Mouse (Mus musculus) forebrain, embryonic 16.5 days (tissue): Measurements from ENCODE around the gene Chst8. TPM values are rescaled to one million over a fixed set of nuclear protein-coding genes. Genes with fewer than 3 reads are reported as not detected.

Experiments used
- ATAC-seq: fragments of 200-750 bp; cut with Nextera tagmentation; 2 replicates; pipeline ENCODE4 v1.8.0; 2017; ENCODE audit warnings: mild to moderate bottlenecking, moderate library complexity
- H3K27ac ChIP-seq: fragments of 300-500 bp; sonication (generic); 2 replicates; pipeline ENCODE4 v1.5.1; 2014; ENCODE audit warnings: low read length, control low read depth
- H3K27me3 ChIP-seq: fragments of 300-500 bp; sonication (generic); replicated peaks from 2 replicates; pipeline ENCODE4 v1.6.1; 2014; ENCODE audit warnings: low read length; ENCODE audit not compliant: control insufficient read depth, insufficient read depth
- H3K36me3 ChIP-seq: fragments of 300-500 bp; sonication (generic); 2 replicates; pipeline ENCODE4 v1.6.1; 2014; ENCODE audit not compliant: control insufficient read depth, insufficient read depth
- H3K4me1 ChIP-seq: fragments of 300-500 bp; sonication (generic); replicated peaks from 2 replicates; pipeline ENCODE4 v1.6.1; 2014; ENCODE audit warnings: low read length; ENCODE audit not compliant: control insufficient read depth, insufficient read depth
- H3K4me2 ChIP-seq: fragments of 300-500 bp; sonication (generic); 2 replicates; pipeline ENCODE4 v1.6.1; 2014; ENCODE audit warnings: mild to moderate bottlenecking, low read length, control low read depth
- H3K4me3 ChIP-seq: fragments of 300-500 bp; sonication (generic); replicated peaks from 2 replicates; pipeline ENCODE4 v1.5.1; 2014; ENCODE audit warnings: mild to moderate bottlenecking, low read length, control low read depth
- H3K9ac ChIP-seq: fragments of 300-500 bp; sonication (generic); replicated peaks from 2 replicates; pipeline ENCODE4 v1.6.1; 2014; ENCODE audit warnings: low read depth, low read length, control low read depth
- H3K9me3 ChIP-seq: fragments of 300-500 bp; sonication (generic); 2 replicates; pipeline ENCODE4 v1.6.1; 2016; ENCODE audit warnings: low read length; ENCODE audit not compliant: control insufficient read depth
- whole genome bisulfite sequencing: fragments of 180-500 bp; shearing (Covaris S2); extraction: QIAGEN DNeasy Blood & Tissue Kit; methylation state at CpG from one replicate; pipeline ENCODE4 v1.1.7; 2014; 5-methylcytosine and 5-hydroxymethylcytosine counted together
- polyA plus RNA-seq: library from polyadenylated mRNA; unstranded; fragments of >200 nt; fragmentation: Nextera tagmentation; extraction: Ambion mirVana; gene quantifications from 2 replicates; pipeline ENCODE4 v1.2.1, GENCODE M21; 2015

The Chst8 gene
- polyA plus RNA-seq, 1 experiment from 2014 or later, result 12.0 TPM

DNA sequence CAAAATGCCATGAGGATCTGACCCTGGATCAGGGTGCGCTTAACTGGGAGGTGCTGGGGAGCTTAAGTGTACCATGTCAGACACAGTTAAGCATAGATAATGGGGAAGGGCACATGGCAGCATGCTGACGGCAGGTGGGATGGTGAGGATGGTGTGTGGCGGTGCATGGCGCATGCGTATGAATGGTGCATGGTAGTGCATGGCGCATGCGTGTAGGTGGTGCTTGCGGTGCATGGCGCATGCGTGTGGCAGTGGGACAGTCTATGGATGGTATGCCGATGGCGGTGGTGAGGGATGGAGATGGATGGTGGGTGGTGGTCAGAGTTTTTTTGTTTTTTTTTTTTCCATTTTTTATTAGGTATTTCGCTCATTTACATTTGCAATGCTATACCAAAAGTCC, 118.6 kb downstream of the Chst8 start:
- Histone ChIP-seq H3K9ac (no peak overlapping the region), H3K27me3 (no peaks in the 10 kb centered on the region), H3K27ac (no peak overlapping the region), H3K4me3 (no peak overlapping the region), H3K36me3 (no peaks in the 10 kb centered on the region), H3K4me2 (no peak overlapping the region), H3K4me1 (0 out of 2 replicates have a peak, but pooled peaks cover 3% of the 10 kb centered on the region), H3K9me3 (no peaks in the 10 kb centered on the region)
- no peak for ATAC-seq
- WGBS, result 97% methylated on average over 13 of the region's 13 CpGs

DNA sequence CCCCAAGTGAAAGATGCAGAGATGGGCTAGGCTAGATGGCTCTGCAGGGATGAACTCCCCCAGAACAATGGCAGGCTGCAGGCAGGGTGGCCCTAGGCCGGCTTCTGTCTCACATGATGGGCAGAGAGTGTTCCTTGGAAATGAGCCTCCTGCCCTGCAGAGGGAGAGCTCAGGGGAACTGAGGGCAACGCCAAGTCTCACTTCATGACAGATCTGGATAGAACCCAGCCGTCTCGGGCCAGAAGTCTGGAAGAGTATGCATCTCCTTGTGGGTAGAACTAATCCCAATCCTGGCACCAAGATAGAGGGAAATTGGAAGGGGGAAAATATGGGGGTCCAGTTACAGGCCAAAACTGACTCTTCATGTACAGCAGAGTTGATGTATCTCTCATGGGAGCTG, 119.4 kb downstream of the Chst8 start:
- Histone ChIP-seq H3K27me3 (no peaks in the 10 kb centered on the region), H3K4me2 (no peak overlapping the region), H3K9ac (no peak overlapping the region), H3K36me3 (no peaks in the 10 kb centered on the region), H3K4me3 (no peak overlapping the region), H3K4me1 (0 out of 2 replicates have a peak, but pooled peaks cover 3% of the 10 kb centered on the region), H3K27ac (no peak overlapping the region), H3K9me3 (no peaks in the 10 kb centered on the region)
- WGBS, result 69% methylated on average over 4 of the region's 4 CpGs
- ATAC-seq, result no peak

DNA sequence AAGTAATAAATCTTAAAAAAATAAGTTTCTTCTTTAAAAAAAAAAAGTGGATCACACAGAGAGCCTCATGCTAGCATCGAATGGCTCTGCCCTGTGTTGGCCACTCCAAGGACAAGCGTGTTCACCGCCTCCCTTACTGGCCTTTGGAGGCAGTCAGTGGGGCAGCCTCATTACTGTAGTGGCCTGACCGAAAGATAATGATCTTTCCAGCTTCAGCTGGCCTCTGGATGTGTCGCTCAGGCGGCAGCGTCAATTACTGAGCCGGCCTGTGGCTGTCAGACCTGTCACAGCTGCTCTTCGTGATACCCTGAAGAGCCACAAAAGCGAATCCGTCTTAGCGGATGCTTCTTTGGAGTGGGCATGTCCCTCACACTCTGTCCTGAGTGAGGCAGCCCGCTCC, 122.4 kb downstream of the Chst8 start:
- Histone ChIP-seq H3K4me2 (no peak overlapping the region), H3K9ac (no peak overlapping the region), H3K27me3 (no peaks in the 10 kb centered on the region), H3K4me3 (no peak overlapping the region), H3K9me3 (no peaks in the 10 kb centered on the region), H3K4me1 (peaks cover 3% of the 10 kb centered on the region; the same call in 1 of the 2 replicates), H3K27ac (no peak overlapping the region), H3K36me3 (no peaks in the 10 kb centered on the region)
- ATAC-seq, result no peak
- WGBS, result 56% methylated on average over 13 of the region's 13 CpGs

DNA sequence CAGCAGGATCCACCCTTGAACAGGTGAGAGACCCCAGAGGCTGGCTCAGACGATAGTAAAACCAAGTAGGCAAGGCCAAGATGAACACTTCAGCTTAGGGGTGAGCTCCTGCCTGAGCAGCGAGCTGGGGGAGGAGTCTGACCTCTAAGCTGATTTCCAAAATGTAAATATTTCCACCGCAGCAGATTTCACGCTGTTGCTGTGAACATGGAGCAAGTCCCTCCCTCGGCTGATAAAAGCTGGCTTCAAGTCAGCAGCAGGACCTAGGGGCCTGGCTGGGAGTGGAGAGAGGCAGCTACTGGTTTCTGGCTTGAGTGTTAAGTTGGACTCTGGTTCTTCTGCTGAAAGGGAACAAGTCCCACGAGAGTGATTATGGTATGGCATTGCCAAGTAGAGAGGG, 123.5 kb downstream of the Chst8 start:
- Histone ChIP-seq H3K4me2 (no peak overlapping the region), H3K36me3 (no peaks in the 10 kb centered on the region), H3K27ac (no peak overlapping the region), H3K9me3 (no peaks in the 10 kb centered on the region), H3K27me3 (no peaks in the 10 kb centered on the region), H3K9ac (no peak overlapping the region), H3K4me1 (no peaks in the 10 kb centered on the region; the same call in 1 of the 2 replicates), H3K4me3 (no peak overlapping the region)
- WGBS, result 31% methylated on average over 6 of the region's 6 CpGs
- no peak for ATAC-seq

DNA sequence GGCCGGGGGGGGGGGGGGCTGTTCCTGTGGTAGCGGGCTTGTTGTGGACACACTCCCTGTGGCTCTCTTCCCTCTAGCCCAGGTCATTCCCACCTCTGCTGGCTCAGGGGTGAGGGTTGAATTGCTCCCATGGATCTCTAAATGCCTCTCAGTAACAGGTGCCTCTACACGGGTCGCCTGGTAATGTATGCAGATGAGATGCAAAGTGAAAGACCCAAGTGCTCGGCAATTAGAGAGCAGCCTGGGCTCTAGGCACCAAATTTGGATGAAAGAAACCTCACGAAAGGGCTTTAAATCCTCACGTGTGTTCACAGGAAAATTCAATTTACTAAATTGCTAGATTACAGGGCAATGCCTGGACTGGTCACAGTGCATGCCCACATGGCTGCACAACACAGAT, 126.7 kb downstream of the Chst8 start:
- Histone ChIP-seq H3K9me3 (no peaks in the 10 kb centered on the region), H3K4me3 (no peak overlapping the region), H3K4me2 (no peak overlapping the region), H3K36me3 (no peaks in the 10 kb centered on the region), H3K9ac (no peak overlapping the region), H3K4me1 (peaks cover 8% of the 10 kb centered on the region), H3K27me3 (no peaks in the 10 kb centered on the region), H3K27ac (no peak overlapping the region)
- 0 out of 2 replicates have a peak, but pooled peaks have one; percentile 35 for ATAC-seq
- WGBS, result 26% methylated on average over 7 of the region's 7 CpGs

DNA sequence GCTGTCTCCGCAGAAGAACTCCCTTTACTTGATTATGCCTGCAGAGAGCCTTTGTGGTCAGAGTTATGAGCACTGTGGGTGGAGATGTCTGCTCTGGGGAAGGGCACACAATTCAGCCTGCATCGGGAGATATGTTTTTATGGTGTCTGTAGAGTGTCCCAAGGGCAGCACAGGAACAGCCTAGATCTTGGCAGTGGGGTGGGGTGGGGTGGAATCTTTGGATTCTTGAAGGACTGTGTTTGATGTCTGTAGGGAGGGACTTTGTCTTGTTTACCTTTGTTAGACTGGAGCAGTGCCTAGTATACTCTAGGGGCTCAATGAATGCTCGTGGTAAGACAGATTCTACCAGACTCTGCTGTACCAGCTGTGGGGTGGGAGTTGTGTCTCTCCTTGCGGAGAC, 127.3 kb downstream of the Chst8 start:
- Histone ChIP-seq H3K36me3 (no peaks in the 10 kb centered on the region), H3K4me3 (no peak overlapping the region), H3K27ac (no peak overlapping the region), H3K27me3 (no peaks in the 10 kb centered on the region), H3K4me1 (peaks cover 13% of the 10 kb centered on the region), H3K9ac (no peak overlapping the region), H3K9me3 (no peaks in the 10 kb centered on the region), H3K4me2 (no peak overlapping the region)
- 71% methylated on average over 4 of the region's 4 CpGs for WGBS
- ATAC-seq, result no peak

DNA sequence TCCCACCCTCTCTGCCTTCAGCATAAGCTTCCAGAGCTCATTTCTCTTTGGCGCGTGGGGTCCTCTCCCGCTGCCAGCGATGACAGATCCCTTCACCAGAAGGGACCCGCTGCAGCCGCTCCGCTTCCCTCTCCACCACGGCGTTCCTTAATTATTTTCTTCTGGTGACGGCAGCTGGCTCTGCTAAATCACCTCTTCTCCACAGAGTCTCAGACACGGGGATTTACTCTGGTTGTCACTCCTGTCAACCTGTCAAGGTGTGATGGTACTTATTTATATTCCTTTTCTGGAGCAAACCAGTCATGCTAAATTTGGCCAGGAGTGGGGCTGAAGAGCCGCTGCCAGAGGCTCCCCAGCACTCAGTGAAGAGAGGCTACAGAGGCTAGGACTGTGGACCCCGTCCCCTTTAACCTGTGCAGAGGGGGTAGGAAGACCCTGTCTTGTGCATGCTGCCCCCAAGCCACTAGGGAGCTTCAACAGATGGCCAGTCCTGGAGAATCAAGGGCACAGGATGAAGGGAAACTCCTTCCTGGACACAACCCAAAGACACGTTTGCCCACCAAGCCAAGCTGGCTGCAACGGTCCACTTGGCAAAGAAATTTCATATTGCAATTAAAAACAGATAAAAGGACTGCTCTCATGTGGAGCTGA, 131.6 kb downstream of the Chst8 start:
- Histone ChIP-seq H3K4me3 (no peak overlapping the region), H3K36me3 (no peaks in the 10 kb centered on the region), H3K27ac (peak overlapping the region; percentile 60), H3K27me3 (peaks cover 1% of the 10 kb centered on the region; the same call in 1 of the 2 replicates), H3K4me1 (peaks cover 15% of the 10 kb centered on the region), H3K9me3 (no peaks in the 10 kb centered on the region), H3K9ac (0 out of 2 replicates have a peak overlapping the region, but pooled peaks have one; percentile 12), H3K4me2 (peak overlapping the region; percentile 17; the same call in 1 of the 2 replicates)
- WGBS, result 30% methylated on average over 15 of the region's 15 CpGs
- peak; percentile 64 for ATAC-seq

DNA sequence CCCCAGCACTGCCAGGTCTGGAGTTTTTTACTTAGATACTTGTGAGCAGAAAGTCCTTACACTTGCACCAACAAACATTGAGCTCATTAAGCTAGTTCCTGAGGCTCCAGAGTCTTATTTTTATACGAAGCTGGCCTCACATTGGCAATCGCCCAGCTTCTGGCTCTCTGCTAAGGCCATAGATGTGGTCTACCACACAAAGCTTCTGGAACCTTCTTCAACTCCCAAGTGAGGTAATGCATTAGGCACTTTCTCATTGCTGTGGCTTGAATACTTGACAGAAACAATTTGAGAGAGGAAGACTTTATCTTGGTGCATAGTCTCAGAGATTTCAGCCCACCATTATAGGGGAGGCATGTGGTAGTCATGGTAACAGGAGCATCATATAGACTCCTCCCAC, 132.6 kb downstream of the Chst8 start:
- WGBS, result 50% methylated on average over 2 of the region's 2 CpGs
- Histone ChIP-seq H3K4me2 (no peak overlapping the region), H3K27ac (no peak overlapping the region), H3K4me1 (peaks cover 24% of the 10 kb centered on the region), H3K36me3 (no peaks in the 10 kb centered on the region), H3K9me3 (no peaks in the 10 kb centered on the region), H3K9ac (no peak overlapping the region), H3K4me3 (no peak overlapping the region), H3K27me3 (peaks cover 11% of the 10 kb centered on the region)
- no peak for ATAC-seq

DNA sequence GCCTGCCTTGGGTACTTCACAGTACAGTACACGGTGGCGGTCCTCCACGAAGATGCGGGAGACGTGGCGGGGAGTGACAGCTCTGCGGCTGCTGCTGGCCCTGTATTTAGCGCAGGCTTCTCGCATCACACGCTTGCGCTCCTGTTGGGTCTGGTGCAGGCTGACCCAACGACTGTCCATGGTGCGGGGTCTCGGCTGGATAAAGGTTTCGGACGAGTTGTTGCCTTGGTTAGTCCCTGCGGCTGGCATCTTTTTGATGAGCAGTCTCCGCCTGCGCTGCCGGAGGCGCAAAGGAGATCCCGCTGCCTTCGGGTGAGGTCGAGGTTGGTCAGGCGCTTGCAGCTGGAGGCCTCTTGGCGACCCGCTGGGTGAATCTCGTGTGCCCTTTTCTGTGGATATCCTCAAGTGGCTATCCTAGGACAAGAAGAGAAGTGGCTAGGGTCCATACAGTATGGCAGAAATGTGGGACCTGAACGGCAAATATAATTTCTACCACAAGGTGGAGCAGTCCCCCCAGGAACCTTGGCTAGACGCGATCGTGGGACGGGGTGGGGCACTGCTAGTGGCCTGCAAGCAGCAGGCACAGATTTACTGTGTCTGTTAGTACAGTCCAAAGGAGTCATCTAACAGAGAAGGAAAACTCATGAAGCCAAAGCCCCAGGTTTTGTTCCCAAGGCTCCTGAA, 136.5 kb downstream of the Chst8 start:
- Histone ChIP-seq H3K4me2 (peak overlapping the region; percentile 51), H3K27ac (no peak overlapping the region), H3K36me3 (no peaks in the 10 kb centered on the region), H3K27me3 (peaks cover 34% of the 10 kb centered on the region), H3K4me3 (peak overlapping the region; percentile 38), H3K9ac (peak overlapping the region; percentile 30), H3K9me3 (no peaks in the 10 kb centered on the region), H3K4me1 (peaks cover 18% of the 10 kb centered on the region)
- ATAC-seq, result peak; percentile 39
- WGBS, result 4% methylated on average over 33 of the region's 33 CpGs
